Mouse (Mus musculus) heart, adult 18-20 months (tissue): Measurements from ENCODE around the gene Serpina12. TPM values are rescaled to one million over a fixed set of nuclear protein-coding genes. Genes with fewer than 3 reads are reported as not detected.

Experiments used
- DNase-seq, 2 experiments: peaks; one replicate each; pipeline ENCODE4 v3.0.0; 2021 to 2022; ENCODE audit warnings: mixed read lengths in 1 of 2
- long read RNA-seq, 2 experiments: library from polyadenylated mRNA; stranded (forward); transcript quantifications; one replicate each; pipeline ENCODE4 v2.0.0; 2021
- total RNA-seq, 2 experiments: library from RNA; stranded (reverse); gene quantifications; 2 replicates each; pipeline ENCODE4 v1.2.3; 2021

Gene Serpina12
- under 1 TPM in 1 of 2 experiments, not detected in 1; 0.10 TPM for total RNA-seq
- long read RNA-seq, experiment 1: 0 reads
- long read RNA-seq, experiment 2, partial matches to known transcripts: 0 of 1 reads
- long read RNA-seq, experiment 2, other reads (novel, unspliced or antisense): 0 of 1 reads

- DNase-seq: no peak
Measured at GRCm38 (mm10) chr12:104044343-104044742, at the start of gene Serpina12. TSS of gene Serpina12 (minus strand) at chr12:104044443.

GRCm38 (mm10) chr12:104091303-104091702 is 47.1 kb upstream of the Serpina12 start:
- no peak for DNase-seq

DNA sequence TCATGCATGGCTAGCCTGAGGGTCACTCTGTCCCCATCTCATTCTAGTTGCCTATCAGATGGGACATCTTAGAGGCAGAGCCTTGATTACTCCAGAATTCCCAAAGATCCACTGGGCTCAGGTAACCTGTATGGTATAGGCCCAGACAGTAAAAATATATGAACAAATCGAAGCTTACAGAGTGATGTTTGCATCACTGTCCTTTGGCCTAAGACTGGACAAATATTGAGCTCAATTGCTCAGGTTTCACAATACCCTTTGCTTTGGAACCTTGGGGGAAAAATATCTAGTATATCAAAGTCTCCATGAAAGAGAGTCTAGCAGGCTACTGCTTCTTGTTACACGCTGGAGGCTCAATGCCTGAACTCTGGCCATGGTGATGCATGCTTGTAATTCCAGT is 45.9 kb upstream of the Serpina12 start:
- no peak for DNase-seq

GRCm38 (mm10) chr12:104072286-104072685 is 28.0 kb upstream of the Serpina12 start:
- no peak for DNase-seq

DNA sequence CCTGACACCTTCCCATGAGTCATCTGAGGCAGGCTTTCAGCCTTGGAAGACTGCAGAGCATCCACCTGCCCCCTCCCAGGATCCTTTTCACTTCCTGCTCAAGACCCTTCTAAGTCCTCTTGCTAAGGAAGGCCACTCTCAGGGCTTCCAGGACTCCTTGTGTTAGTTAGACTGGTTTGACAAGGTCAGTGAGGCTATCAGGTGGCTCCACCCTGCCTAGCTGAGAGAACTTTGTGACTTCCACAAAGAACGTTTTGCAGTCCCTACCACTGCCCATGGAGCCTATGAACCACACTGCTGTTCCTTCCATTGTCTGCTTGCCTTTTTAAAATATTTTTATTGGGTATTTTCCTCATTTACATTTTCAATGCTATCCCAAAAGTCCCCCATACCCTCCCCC is 27.5 kb upstream of the Serpina12 start:
- no peak for DNase-seq

DNA sequence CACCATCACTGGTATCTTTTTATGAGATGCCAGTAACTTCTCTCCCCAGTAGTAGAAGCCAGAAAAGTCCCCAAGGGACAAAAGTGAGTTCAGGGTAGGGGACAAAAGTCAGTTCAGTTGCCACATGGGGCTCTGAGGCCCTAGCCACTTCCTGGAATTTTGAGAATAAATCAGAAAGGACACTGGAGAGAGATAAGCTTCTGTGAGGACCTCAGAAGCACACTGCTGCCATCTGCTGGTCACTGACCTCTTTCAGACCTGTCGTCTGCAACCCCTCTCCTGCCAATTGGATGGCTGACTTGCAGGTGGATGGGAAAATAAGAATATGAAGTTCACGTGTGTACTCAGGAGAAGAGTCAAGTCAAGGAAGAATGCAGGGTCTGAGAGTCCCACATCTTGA is 25.4 kb upstream of the Serpina12 start:
- peak; percentile 62 to 87 for DNase-seq

DNA sequence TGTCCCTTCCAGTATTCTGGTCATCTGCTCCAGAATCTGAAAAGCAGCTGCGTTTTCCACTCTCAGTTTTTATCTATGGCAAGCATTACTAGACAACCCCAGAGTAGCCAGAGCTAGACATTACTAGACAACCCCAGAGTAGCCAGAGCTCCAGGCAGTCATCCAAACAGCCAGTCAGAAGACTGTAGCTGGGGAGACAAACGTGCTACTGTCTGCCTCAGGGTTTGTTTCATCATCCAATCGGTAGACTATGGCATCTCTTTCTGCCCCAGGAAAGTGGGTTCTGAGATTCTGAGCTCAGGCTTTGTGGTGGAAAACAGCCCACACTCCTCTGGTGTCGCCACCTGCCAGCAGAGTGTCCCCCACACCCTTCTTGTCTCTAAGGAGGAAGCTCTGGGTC is 23.3 kb upstream of the Serpina12 start:
- DNase-seq: peak; percentile 76 to 84

DNA sequence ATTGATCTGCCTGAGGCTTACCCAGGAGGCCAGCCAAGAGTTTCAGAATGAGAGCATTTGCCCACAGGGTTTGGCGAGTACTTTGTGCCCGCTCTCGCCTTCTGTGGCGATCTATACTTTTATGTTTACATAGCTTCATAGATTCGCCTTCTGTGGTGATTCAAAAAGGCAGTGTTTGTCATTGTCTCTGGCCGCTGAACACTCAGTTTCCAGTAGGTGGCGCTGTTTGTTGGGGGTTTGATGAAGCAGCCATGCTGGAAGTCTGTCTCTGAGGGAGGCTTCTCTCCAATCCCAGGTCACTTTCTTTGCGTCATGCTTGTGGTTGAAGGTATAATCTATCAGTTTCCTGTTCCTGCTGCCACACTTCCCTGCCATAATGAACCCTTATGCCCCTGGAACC is 22.0 kb upstream of the Serpina12 start:
- DNase-seq: peak; percentile 55 to 80

GRCm38 (mm10) chr12:104064996-104065395 is 20.8 kb upstream of the Serpina12 start:
- peak in 1 of 2 experiments; percentile 19 for DNase-seq

GRCm38 (mm10) chr12:104064532-104064931 is 20.3 kb upstream of the Serpina12 start:
- DNase-seq: peak in 1 of 2 experiments; percentile 18

DNA sequence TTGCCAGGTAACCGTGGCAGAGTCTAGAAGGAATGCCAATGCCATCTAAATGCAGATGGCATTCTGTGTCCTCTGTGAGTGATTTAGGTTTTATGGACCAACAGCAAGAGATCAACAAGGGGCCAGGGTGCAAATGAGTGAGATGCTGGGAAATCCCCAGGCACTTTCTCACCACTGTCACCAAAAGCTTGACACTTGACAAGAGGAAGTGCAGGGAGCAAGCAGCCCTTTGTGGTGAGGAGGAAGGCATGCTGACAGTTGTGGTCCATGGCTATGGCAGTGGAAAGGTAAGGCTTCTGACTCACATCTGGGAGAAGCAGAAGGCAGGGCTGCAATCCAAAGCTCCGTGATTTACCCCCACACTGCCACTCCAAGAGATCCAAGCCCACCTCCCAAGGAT is 17.6 kb upstream of the Serpina12 start:
- no peak for DNase-seq

- DNase-seq: no peak
Measured at GRCm38 (mm10) chr12:104060126-104060525, 15.9 kb upstream of the Serpina12 start.

DNA sequence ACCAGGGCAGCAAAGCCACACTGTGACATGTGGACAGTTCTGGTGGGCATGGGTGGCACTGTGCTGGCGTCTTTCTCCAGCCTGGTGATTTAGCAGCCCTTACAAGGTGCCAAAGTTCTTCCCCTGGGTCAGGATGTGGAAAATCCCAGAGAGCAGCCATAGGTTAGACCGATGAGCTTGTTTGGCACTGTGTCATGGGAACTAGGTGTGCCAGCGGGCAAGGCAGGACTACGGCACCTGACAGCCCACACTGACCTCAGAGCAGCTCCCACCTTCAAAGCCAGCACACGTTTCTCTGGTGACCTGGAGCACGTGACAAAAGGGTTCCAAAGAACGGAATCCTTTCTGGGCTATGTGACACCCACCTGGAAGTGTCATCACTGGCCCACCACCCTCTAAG is 13.3 kb upstream of the Serpina12 start:
- DNase-seq: no peak

GRCm38 (mm10) chr12:104057050-104057449 is 12.8 kb upstream of the Serpina12 start:
- peak; percentile 30 to 35 for DNase-seq

DNA sequence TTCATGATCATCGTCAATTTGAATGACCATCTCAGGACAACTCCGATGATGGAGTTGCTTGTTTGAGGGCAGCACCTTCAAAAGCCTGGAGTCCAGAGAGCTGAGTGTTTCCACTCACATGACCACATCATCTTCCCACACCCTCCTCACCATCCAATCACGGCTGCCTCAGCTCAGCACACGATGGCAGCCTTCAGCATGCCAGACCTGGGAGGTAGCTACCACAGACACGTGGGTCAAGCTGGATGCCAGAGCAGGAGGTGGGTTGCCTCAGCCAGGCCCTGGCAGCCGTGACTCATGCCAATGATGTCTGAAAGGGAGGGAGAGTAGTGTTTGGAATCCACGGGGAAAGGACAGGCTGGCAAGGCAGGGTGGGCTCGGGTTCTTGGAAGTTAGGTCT is 11.5 kb upstream of the Serpina12 start:
- DNase-seq: peak in 1 of 2 experiments; percentile 36

DNA sequence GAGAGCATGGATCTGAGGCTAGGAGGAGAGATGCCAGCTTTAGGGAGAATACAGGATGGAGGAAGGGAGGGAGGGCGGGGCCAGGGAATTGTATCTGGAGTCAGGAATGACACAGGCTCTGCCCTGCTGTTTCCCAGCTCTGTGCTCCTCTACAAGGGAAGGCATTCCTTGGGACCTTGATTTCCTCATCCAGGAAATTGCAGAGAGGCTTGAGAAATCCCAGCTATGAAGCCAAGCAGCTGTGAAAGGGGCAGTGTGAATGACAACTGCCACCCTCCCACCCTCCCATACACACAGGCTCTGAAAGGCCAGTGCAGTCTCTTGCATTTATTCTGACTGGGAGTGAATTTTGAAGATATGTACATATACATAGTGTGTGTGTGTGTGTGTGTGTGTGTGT is 9.8 kb upstream of the Serpina12 start:
- no peak for DNase-seq

GRCm38 (mm10) chr12:104045713-104046112 is 1.5 kb upstream of the Serpina12 start:
- DNase-seq: no peak

- DNase-seq: no peak
Measured at GRCm38 (mm10) chr12:104042753-104043152, 1.5 kb downstream of the Serpina12 start.

GRCm38 (mm10) chr12:104041401-104041800 is 2.8 kb downstream of the Serpina12 start:
- DNase-seq: peak; percentile 79 to 91

- no peak for DNase-seq
Measured at GRCm38 (mm10) chr12:104038181-104038580, 6.1 kb downstream of the Serpina12 start.

DNA sequence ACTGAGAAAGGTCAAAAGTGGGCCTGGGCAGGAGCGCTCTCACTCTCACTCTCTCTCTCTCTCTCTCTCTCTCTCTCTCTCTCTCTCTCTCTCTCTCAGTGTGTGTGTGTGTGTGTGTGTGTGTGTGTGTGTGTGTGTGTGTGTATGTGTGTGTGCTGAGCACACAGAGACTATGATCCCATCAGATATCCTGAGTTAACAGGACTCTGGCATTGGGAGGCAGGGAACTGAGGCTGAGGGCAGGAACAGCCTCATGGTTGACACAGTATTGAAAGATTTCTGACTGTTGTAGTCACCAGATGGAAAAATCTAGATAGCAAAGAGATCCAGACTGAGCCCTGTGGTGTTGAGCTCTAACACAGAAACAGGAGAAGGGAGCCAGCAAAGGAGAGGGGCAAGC is 10.5 kb downstream of the Serpina12 start:
- DNase-seq: no peak

GRCm38 (mm10) chr12:104029986-104030385 is 14.3 kb downstream of the Serpina12 start:
- peak; percentile 25 to 66 for DNase-seq

- no peak for DNase-seq
Measured at GRCm38 (mm10) chr12:104015280-104015679, 29.0 kb downstream of the Serpina12 start.

DNA sequence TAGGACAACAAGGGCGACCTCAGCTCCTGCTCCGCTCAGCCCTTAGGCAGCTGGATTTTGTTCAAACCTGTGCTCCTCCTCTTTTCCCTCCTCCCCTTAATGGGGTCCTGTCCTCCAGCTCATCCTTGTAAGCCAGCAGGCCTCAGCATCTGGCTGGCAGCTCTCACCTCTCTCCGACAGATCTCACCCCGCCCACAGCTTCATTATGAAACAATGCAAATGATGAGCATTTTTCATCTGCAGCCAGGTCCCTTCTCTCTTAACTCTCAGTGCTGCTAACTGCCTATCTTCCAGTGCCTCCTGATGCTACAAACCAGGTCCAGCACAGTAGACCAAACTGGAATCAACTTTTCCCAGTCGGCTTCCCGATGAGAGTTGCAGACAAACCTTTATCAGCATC is 30.6 kb downstream of the Serpina12 start, which contains the start of gene Serpina9:
Gene Serpina9, minus strand, starts transcription at position 136 of the 400 bp plus-strand sequence.
- DNase-seq: no peak

GRCm38 (mm10) chr12:104004689-104005088 is 39.6 kb downstream of the Serpina12 start:
- DNase-seq: no peak
